Mouse (Mus musculus): ENCODE results near the gene Gm49388. TPM values are rescaled to one million over a fixed set of nuclear protein-coding genes. Genes with fewer than 3 reads are reported as not detected.

The Gm49388 gene
- polyA plus RNA-seq, 1 experiment from 2014 or later, result not detected

DNA sequence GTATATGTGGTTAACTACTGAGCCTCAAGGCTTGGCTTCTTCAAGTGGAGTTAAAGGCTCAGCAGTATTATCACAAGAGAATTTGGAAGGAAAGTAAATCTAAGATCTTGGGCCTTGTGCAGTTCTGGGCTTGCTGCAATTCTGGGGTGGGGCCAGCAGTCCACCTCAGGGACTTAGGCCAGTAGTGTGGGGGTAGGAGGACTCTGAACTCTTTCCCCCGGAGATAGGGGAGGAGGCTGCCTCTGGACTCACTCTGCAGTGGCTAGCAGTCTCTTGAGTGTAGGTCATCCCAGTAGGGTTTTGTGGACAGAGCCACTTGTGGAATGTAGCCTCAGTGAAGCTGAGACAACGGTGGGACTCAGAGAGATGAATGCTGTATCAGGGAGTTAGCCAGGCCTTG is 19.7 kb upstream of the Gm49388 start:
- Histone ChIP-seq H3K4me1 (replicated peaks; ENCODE audit: control insufficient read depth, insufficient read depth) (peaks cover 4% of the 10 kb centered on the region; the same call in 1 of the 2 replicates), H3K4me2 (replicated peaks; ENCODE audit: low read depth) (no peak overlapping the region), H3K27me3 (ENCODE audit: control insufficient read depth, insufficient read depth, low read length) (no peaks in the 10 kb centered on the region), H3K36me3 (ENCODE audit: control insufficient read depth, insufficient read depth, low read length) (0 out of 2 replicates have a peak, but pooled peaks cover 12% of the 10 kb centered on the region), H3K9me3 (ENCODE audit: control insufficient read depth, low read length) (no peaks in the 10 kb centered on the region), H3K4me3 (ENCODE audit: low read depth, low read length) (no peak overlapping the region), H3K27ac (replicated peaks) (no peak overlapping the region), H3K9ac (ENCODE audit: low read length) (no peak overlapping the region)
- DNase-seq (ENCODE audit: low spot score), result no peak
- ATAC-seq (ENCODE audit: low FRiP score, low TSS enrichment), result no peak
- WGBS, result 70% methylated on average over 2 of the region's 2 CpGs
- TF ChIP-seq EP300 (optimal IDR thresholded peaks at IDR 0.05), result no peak
- TF ChIP-seq CTCF (IDR thresholded peaks at IDR 0.05; ENCODE audit: low read depth), result no peak

GRCm38 (mm10) chr7:127766851-127767609 is 18.4 kb upstream of the Gm49388 start:
- DNase-seq (ENCODE audit: low spot score), result no peak
- WGBS, result 69% methylated on average over 17 of the region's 17 CpGs
- 0 out of 2 replicates have a peak, but pooled peaks cover 12% of the 10 kb centered on the region for H3K36me3 ChIP-seq (ENCODE audit: control insufficient read depth, insufficient read depth, low read length)

GRCm38 (mm10) chr7:127767671-127768345 is 17.6 kb upstream of the Gm49388 start:
- ATAC-seq (ENCODE audit: low FRiP score, low TSS enrichment) (no peak), DNase-seq (ENCODE audit: low spot score) (no peak)
- Histone ChIP-seq H3K36me3 (ENCODE audit: control insufficient read depth, insufficient read depth, low read length) (0 out of 2 replicates have a peak, but pooled peaks cover 12% of the 10 kb centered on the region), H3K4me2 (replicated peaks; ENCODE audit: low read depth) (no peak overlapping the region), H3K4me1 (replicated peaks; ENCODE audit: control insufficient read depth, insufficient read depth) (peaks cover 4% of the 10 kb centered on the region; the same call in 1 of the 2 replicates), H3K27me3 (ENCODE audit: control insufficient read depth, insufficient read depth, low read length) (no peaks in the 10 kb centered on the region), H3K27ac (replicated peaks) (no peak overlapping the region), H3K9ac (ENCODE audit: low read length) (no peak overlapping the region), H3K4me3 (ENCODE audit: low read depth, low read length) (no peak overlapping the region), H3K9me3 (ENCODE audit: control insufficient read depth, low read length) (no peaks in the 10 kb centered on the region)
- TF ChIP-seq CTCF (IDR thresholded peaks at IDR 0.05; ENCODE audit: low read depth) (no peak), EP300 (optimal IDR thresholded peaks at IDR 0.05) (no peak)
- WGBS, result 92% methylated on average over 19 of the region's 19 CpGs

More at GRCm38 (mm10) chr7:127766851-127767609, 18.4 kb upstream of the Gm49388 start:
- Histone ChIP-seq H3K9ac (ENCODE audit: low read length) (no peak overlapping the region), H3K4me3 (ENCODE audit: low read depth, low read length) (no peak overlapping the region), H3K27ac (replicated peaks) (no peak overlapping the region), H3K4me1 (replicated peaks; ENCODE audit: control insufficient read depth, insufficient read depth) (peaks cover 4% of the 10 kb centered on the region; the same call in 1 of the 2 replicates), H3K9me3 (ENCODE audit: control insufficient read depth, low read length) (no peaks in the 10 kb centered on the region), H3K4me2 (replicated peaks; ENCODE audit: low read depth) (no peak overlapping the region), H3K27me3 (ENCODE audit: control insufficient read depth, insufficient read depth, low read length) (no peaks in the 10 kb centered on the region)
- TF ChIP-seq EP300 (optimal IDR thresholded peaks at IDR 0.05) (no peak), CTCF (IDR thresholded peaks at IDR 0.05; ENCODE audit: low read depth) (no peak)
- no peak for ATAC-seq (ENCODE audit: low FRiP score, low TSS enrichment)

- H3K4me2 ChIP-seq (replicated peaks; ENCODE audit: low read depth), result no peak overlapping the region
- no peaks in the 10 kb centered on the region for H3K27me3 ChIP-seq (ENCODE audit: control insufficient read depth, insufficient read depth, low read length)
- TF ChIP-seq EP300 (optimal IDR thresholded peaks at IDR 0.05), result no peak
- peak; percentile 56 for TF ChIP-seq CTCF (IDR thresholded peaks at IDR 0.05; ENCODE audit: low read depth)
- H3K4me3 ChIP-seq (ENCODE audit: low read depth, low read length), result no peak overlapping the region
- peak overlapping the region; percentile 49 for H3K27ac ChIP-seq (replicated peaks)
- H3K9me3 ChIP-seq (ENCODE audit: control insufficient read depth, low read length), result no peaks in the 10 kb centered on the region
- 49% methylated on average over 13 of the region's 13 CpGs for WGBS
- DNase-seq (ENCODE audit: low spot score) (peak; percentile 28), ATAC-seq (ENCODE audit: low FRiP score, low TSS enrichment) (no peak; the same call in 1 of the 2 replicates)
- H3K4me1 ChIP-seq (replicated peaks; ENCODE audit: control insufficient read depth, insufficient read depth), result peaks cover 4% of the 10 kb centered on the region; the same call in 1 of the 2 replicates
- H3K9ac ChIP-seq (ENCODE audit: low read length), result no peak overlapping the region
- 0 out of 2 replicates have a peak, but pooled peaks cover 8% of the 10 kb centered on the region for H3K36me3 ChIP-seq (ENCODE audit: control insufficient read depth, insufficient read depth, low read length)
Measured at GRCm38 (mm10) chr7:127768346-127768996, 16.9 kb upstream of the Gm49388 start.

GRCm38 (mm10) chr7:127768997-127769593 is 16.3 kb upstream of the Gm49388 start:
- 1% methylated on average over 16 of the region's 16 CpGs for WGBS

More at GRCm38 (mm10) chr7:127768997-127769593, 16.3 kb upstream of the Gm49388 start:
- H3K9me3 ChIP-seq (ENCODE audit: control insufficient read depth, low read length), result no peaks in the 10 kb centered on the region
- H3K9ac ChIP-seq (ENCODE audit: low read length), result peak overlapping the region; percentile 95
- ATAC-seq (ENCODE audit: low FRiP score, low TSS enrichment), result peak; percentile 89
- peaks cover 5% of the 10 kb centered on the region; the same call in 1 of the 2 replicates for H3K36me3 ChIP-seq (ENCODE audit: control insufficient read depth, insufficient read depth, low read length)
- H3K27ac ChIP-seq (replicated peaks), result peak overlapping the region; percentile 91
- no peaks in the 10 kb centered on the region for H3K27me3 ChIP-seq (ENCODE audit: control insufficient read depth, insufficient read depth, low read length)
- DNase-seq (ENCODE audit: low spot score), result peak; percentile 90
- H3K4me3 ChIP-seq (ENCODE audit: low read depth, low read length), result peak overlapping the region; percentile 74
- TF ChIP-seq EP300 (optimal IDR thresholded peaks at IDR 0.05) (no peak), CTCF (IDR thresholded peaks at IDR 0.05; ENCODE audit: low read depth) (no peak)
- H3K4me2 ChIP-seq (replicated peaks; ENCODE audit: low read depth), result peak overlapping the region; percentile 86
- H3K4me1 ChIP-seq (replicated peaks; ENCODE audit: control insufficient read depth, insufficient read depth), result peaks cover 4% of the 10 kb centered on the region; the same call in 1 of the 2 replicates
